Mouse (Mus musculus) midbrain, embryonic 15.5 days (tissue): Measurements from ENCODE around the gene Gabrr3. TPM values are rescaled to one million over a fixed set of nuclear protein-coding genes. Genes with fewer than 3 reads are reported as not detected.

ENCODE experiments used
- ATAC-seq: fragments of 200-750 bp; cut with Nextera tagmentation; replicated peaks from 2 replicates; pipeline ENCODE4 v1.8.0; 2017; ENCODE audit warnings: moderate TSS enrichment
- H3K27ac ChIP-seq: fragments of 300-500 bp; sonication (generic); 2 replicates; pipeline ENCODE4 v1.5.1; 2015; ENCODE audit warnings: mild to moderate bottlenecking, inconsistent platforms
- H3K27me3 ChIP-seq: fragments of 300-500 bp; sonication (generic); replicated peaks from 2 replicates; pipeline ENCODE4 v1.6.1; 2015; ENCODE audit warnings: inconsistent platforms
- H3K36me3 ChIP-seq: fragments of 300-500 bp; sonication (generic); replicated peaks from 2 replicates; pipeline ENCODE4 v1.6.1; 2015; ENCODE audit warnings: inconsistent platforms
- H3K4me1 ChIP-seq: fragments of 300-500 bp; sonication (generic); 2 replicates; pipeline ENCODE4 v1.6.1; 2015; ENCODE audit warnings: inconsistent platforms
- H3K4me2 ChIP-seq: fragments of 300-500 bp; sonication (generic); 2 replicates; pipeline ENCODE4 v1.6.1; 2015; ENCODE audit warnings: inconsistent platforms, mild to moderate bottlenecking, moderate library complexity
- H3K4me3 ChIP-seq: fragments of 300-500 bp; sonication (generic); 2 replicates; pipeline ENCODE4 v1.5.1; 2015; ENCODE audit warnings: mild to moderate bottlenecking, inconsistent platforms
- H3K9ac ChIP-seq: fragments of 300-500 bp; sonication (generic); 2 replicates; pipeline ENCODE4 v1.6.1; 2015; ENCODE audit warnings: mild to moderate bottlenecking, inconsistent platforms
- H3K9me3 ChIP-seq: fragments of 300-500 bp; sonication (generic); 2 replicates; pipeline ENCODE4 v1.6.1; 2016; ENCODE audit warnings: inconsistent platforms
- WGBS: fragments of 180-500 bp; shearing (Covaris S2); methylation state at CpG from one replicate; pipeline ENCODE4 v1.1.7; 2015; ENCODE audit warnings: mixed read lengths; 5-methylcytosine and 5-hydroxymethylcytosine counted together
- polyA plus RNA-seq: library from polyadenylated mRNA; unstranded; fragments of >200 nt; fragmentation: Nextera tagmentation; extraction: Ambion mirVana; gene quantifications from 2 replicates; pipeline ENCODE4 v1.2.1, GENCODE M21; 2015

Gene Gabrr3
- polyA plus RNA-seq, 1 experiment from 2014 or later = 0.06 TPM

- H3K4me1 ChIP-seq = peaks cover 7% of the 10 kb centered on the region; the same call in 1 of the 2 replicates
- ATAC-seq = peak; percentile 24; the same call in 1 of the 2 replicates
- H3K9me3 ChIP-seq = no peaks in the 10 kb centered on the region
- no peak overlapping the region for H3K27ac ChIP-seq
- H3K9ac ChIP-seq = no peak overlapping the region
- no peaks in the 10 kb centered on the region for H3K36me3 ChIP-seq
- peak overlapping the region; percentile 83 for H3K4me2 ChIP-seq
- H3K4me3 ChIP-seq = peak overlapping the region; percentile 77
- 60% methylated on average over 6 of the region's 6 CpGs for WGBS
- H3K27me3 ChIP-seq = no peaks in the 10 kb centered on the region
Measured at GRCm38 (mm10) chr16:59472546-59472945, 65.4 kb downstream of the Gabrr3 start.

GRCm38 (mm10) chr16:59474788-59475187 is 67.7 kb downstream of the Gabrr3 start:
- no peak overlapping the region for H3K27ac ChIP-seq
- H3K36me3 ChIP-seq = no peaks in the 10 kb centered on the region
- ATAC-seq = no peak
- 19% methylated on average over 1 of the region's 1 CpGs for WGBS
- H3K4me2 ChIP-seq = no peak overlapping the region
- no peak overlapping the region for H3K9ac ChIP-seq
- H3K27me3 ChIP-seq = no peaks in the 10 kb centered on the region
- H3K9me3 ChIP-seq = no peaks in the 10 kb centered on the region
- no peak overlapping the region for H3K4me3 ChIP-seq
- H3K4me1 ChIP-seq = peaks cover 7% of the 10 kb centered on the region; the same call in 1 of the 2 replicates

GRCm38 (mm10) chr16:59477955-59478354 is 70.8 kb downstream of the Gabrr3 start:
- Histone ChIP-seq H3K27me3 (no peaks in the 10 kb centered on the region), H3K9ac (no peak overlapping the region), H3K27ac (no peak overlapping the region), H3K9me3 (no peaks in the 10 kb centered on the region), H3K4me1 (no peaks in the 10 kb centered on the region), H3K4me2 (no peak overlapping the region), H3K36me3 (no peaks in the 10 kb centered on the region), H3K4me3 (no peak overlapping the region)
- 86% methylated on average over 3 of the region's 3 CpGs for WGBS
- no peak for ATAC-seq

- ATAC-seq = no peak
- no peaks in the 10 kb centered on the region for H3K27me3 ChIP-seq
- no peak overlapping the region for H3K4me3 ChIP-seq
- WGBS = 91% methylated on average over 7 of the region's 7 CpGs
- no peaks in the 10 kb centered on the region for H3K4me1 ChIP-seq
- H3K27ac ChIP-seq = no peak overlapping the region
- H3K9me3 ChIP-seq = no peaks in the 10 kb centered on the region
- H3K36me3 ChIP-seq = no peaks in the 10 kb centered on the region
- no peak overlapping the region for H3K9ac ChIP-seq
- H3K4me2 ChIP-seq = no peak overlapping the region
Measured at GRCm38 (mm10) chr16:59487239-59487638, 80.1 kb downstream of the Gabrr3 start.

GRCm38 (mm10) chr16:59487975-59488548 is 80.9 kb downstream of the Gabrr3 start:
- no peaks in the 10 kb centered on the region for H3K36me3 ChIP-seq
- H3K9ac ChIP-seq = no peak overlapping the region
- no peak for ATAC-seq
- H3K4me2 ChIP-seq = no peak overlapping the region
- WGBS = 92% methylated on average over 9 of the region's 9 CpGs
- no peak overlapping the region for H3K27ac ChIP-seq
- no peaks in the 10 kb centered on the region for H3K27me3 ChIP-seq
- no peaks in the 10 kb centered on the region for H3K4me1 ChIP-seq
- no peaks in the 10 kb centered on the region for H3K9me3 ChIP-seq
- no peak overlapping the region for H3K4me3 ChIP-seq

- WGBS = 95% methylated on average over 14 of the region's 14 CpGs
- no peaks in the 10 kb centered on the region for H3K9me3 ChIP-seq
- no peak overlapping the region for H3K4me3 ChIP-seq
- H3K27ac ChIP-seq = no peak overlapping the region
- ATAC-seq = no peak
- H3K36me3 ChIP-seq = no peaks in the 10 kb centered on the region
- H3K9ac ChIP-seq = no peak overlapping the region
- H3K4me2 ChIP-seq = no peak overlapping the region
- no peaks in the 10 kb centered on the region for H3K4me1 ChIP-seq
- H3K27me3 ChIP-seq = no peaks in the 10 kb centered on the region
Measured at GRCm38 (mm10) chr16:59493199-59493598, 86.1 kb downstream of the Gabrr3 start.

- no peaks in the 10 kb centered on the region for H3K9me3 ChIP-seq
- no peak overlapping the region for H3K27ac ChIP-seq
- WGBS = 90% methylated on average over 1 of the region's 1 CpGs
- no peak overlapping the region for H3K4me3 ChIP-seq
- H3K27me3 ChIP-seq = no peaks in the 10 kb centered on the region
- no peaks in the 10 kb centered on the region for H3K4me1 ChIP-seq
- H3K9ac ChIP-seq = no peak overlapping the region
- H3K4me2 ChIP-seq = no peak overlapping the region
- no peaks in the 10 kb centered on the region for H3K36me3 ChIP-seq
- no peak for ATAC-seq
Measured at GRCm38 (mm10) chr16:59497947-59498346, 90.8 kb downstream of the Gabrr3 start.

GRCm38 (mm10) chr16:59499180-59499579 is 92.0 kb downstream of the Gabrr3 start:
- Histone ChIP-seq H3K4me2 (no peak overlapping the region), H3K9me3 (no peaks in the 10 kb centered on the region), H3K4me1 (no peaks in the 10 kb centered on the region), H3K4me3 (no peak overlapping the region), H3K9ac (no peak overlapping the region), H3K27ac (no peak overlapping the region), H3K27me3 (no peaks in the 10 kb centered on the region), H3K36me3 (no peaks in the 10 kb centered on the region)
- no peak for ATAC-seq
- 88% methylated on average over 3 of the region's 3 CpGs for WGBS

GRCm38 (mm10) chr16:59509830-59510229 is 102.7 kb downstream of the Gabrr3 start:
- no peak overlapping the region for H3K27ac ChIP-seq
- no peaks in the 10 kb centered on the region for H3K9me3 ChIP-seq
- no peak overlapping the region for H3K4me3 ChIP-seq
- H3K4me1 ChIP-seq = no peaks in the 10 kb centered on the region
- H3K27me3 ChIP-seq = no peaks in the 10 kb centered on the region
- H3K9ac ChIP-seq = no peak overlapping the region
- no peak overlapping the region for H3K4me2 ChIP-seq
- 90% methylated on average over 5 of the region's 5 CpGs for WGBS
- no peak for ATAC-seq
- no peaks in the 10 kb centered on the region for H3K36me3 ChIP-seq

Other genes starting within 250 kb of the Gabrr3 start
- not detected in 2 replicates for gene Olfr196, start 236.9 kb upstream of the Gabrr3 start, polyA plus RNA-seq
- not detected in 2 replicates for gene Olfr198, start 203.8 kb upstream of the Gabrr3 start, polyA plus RNA-seq
- not detected in 2 replicates for gene Olfr199, start 187.6 kb upstream of the Gabrr3 start, polyA plus RNA-seq
- gene Olfr201, start 134.7 kb upstream of the Gabrr3 start, polyA plus RNA-seq = not detected in 2 replicates
- gene Olfr202, start 120.5 kb upstream of the Gabrr3 start, polyA plus RNA-seq = not detected in 2 replicates
- gene Olfr203, start 108.5 kb upstream of the Gabrr3 start, polyA plus RNA-seq = not detected in 2 replicates
- not detected in 2 replicates for gene Olfr204, start 89.1 kb upstream of the Gabrr3 start, polyA plus RNA-seq
- not detected in 2 replicates for gene Olfr205, start 76.2 kb upstream of the Gabrr3 start, polyA plus RNA-seq
- not detected in 2 replicates for gene Olfr206, start 58.1 kb upstream of the Gabrr3 start, polyA plus RNA-seq
- gene Olfr209, start 43.3 kb upstream of the Gabrr3 start, polyA plus RNA-seq = not detected in 2 replicates
- gene Riox2, start 64.4 kb downstream of the Gabrr3 start, polyA plus RNA-seq = 13.6 and 14.0 TPM in 2 replicates
- 2.5 and 3.0 TPM in 2 replicates for gene Crybg3, start 193.6 kb downstream of the Gabrr3 start, polyA plus RNA-seq
- gene Arl6, start 232.1 kb downstream of the Gabrr3 start, polyA plus RNA-seq = 48.8 and 51.2 TPM in 2 replicates